Mouse (Mus musculus) cerebellum, adult 11 months (tissue): ENCODE measurements around the gene Mrpl12.

Experiments
- DNase-seq: peaks from one replicate; pipeline ENCODE4 v3.0.0; 2022

Mrpl12 gene

DNA sequence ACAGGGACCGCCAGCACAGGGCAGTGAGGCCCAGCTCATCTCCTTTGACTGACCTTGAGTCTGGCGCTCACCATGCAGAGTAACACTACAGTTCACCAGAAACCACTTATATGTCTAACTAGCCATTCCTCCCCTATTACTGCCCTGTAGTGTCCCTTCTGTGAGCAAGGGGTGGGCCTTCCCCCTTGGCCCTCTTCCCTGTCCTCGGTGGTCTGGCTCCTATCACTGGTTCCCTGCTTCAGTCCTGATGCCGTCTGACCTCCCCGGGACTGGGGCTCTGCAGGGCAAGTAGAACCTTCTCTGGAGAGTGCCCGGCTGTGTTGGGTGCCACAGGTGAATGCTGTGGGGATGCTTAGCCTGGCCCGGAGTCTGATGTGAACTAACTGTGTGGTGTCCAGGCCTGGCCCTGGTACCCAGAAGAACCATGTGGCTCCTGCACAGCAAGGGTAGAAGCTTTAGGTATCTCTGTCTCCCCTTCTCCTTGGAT, 922 bp upstream of the Mrpl12 start:
- DNase-seq, result no peak

DNA sequence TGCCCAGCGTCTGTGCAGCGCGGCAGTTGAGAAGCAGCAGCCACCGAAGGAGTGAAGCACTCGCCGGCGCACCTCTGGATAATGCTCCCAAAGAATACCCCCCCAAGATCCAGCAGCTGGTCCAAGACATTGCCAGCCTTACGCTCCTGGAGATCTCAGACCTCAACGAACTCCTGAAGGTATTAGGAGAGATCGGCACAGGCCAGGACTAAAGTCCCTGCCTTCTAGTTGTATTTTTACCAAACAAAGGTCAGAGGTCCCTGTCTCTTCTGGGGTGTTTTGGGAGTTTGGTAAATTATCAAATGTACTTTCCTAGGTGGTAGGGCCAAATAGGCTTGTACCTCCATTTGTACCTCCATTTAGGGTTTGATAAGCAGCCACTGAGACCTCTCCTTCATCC, 838 bp downstream of the Mrpl12 start:
- DNase-seq, result no peak

DNA sequence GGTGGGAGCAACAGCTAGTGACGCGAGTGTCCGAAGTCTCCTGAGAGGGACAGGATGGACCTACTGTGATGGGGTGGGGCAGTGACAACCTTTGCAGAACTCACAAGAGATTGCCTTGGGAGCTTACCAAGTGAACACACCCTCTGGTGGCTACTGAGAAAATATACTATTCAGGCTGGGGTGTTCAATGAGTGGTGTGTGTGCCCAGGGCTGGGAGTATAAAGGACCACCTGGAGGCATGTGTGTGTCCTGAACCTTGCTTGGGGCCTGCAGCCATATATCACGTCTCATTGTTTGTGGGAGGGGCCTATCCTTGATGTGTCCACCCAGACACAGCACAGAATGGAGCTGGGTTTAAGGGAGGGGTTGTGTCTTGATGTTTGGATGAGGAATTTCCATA, 4.1 kb downstream of the Mrpl12 start:
- no peak for DNase-seq

GRCm38 (mm10) chr11:120489054-120489761, 4.8 kb downstream of the Mrpl12 start:
- DNase-seq, result peak; percentile 63

DNA sequence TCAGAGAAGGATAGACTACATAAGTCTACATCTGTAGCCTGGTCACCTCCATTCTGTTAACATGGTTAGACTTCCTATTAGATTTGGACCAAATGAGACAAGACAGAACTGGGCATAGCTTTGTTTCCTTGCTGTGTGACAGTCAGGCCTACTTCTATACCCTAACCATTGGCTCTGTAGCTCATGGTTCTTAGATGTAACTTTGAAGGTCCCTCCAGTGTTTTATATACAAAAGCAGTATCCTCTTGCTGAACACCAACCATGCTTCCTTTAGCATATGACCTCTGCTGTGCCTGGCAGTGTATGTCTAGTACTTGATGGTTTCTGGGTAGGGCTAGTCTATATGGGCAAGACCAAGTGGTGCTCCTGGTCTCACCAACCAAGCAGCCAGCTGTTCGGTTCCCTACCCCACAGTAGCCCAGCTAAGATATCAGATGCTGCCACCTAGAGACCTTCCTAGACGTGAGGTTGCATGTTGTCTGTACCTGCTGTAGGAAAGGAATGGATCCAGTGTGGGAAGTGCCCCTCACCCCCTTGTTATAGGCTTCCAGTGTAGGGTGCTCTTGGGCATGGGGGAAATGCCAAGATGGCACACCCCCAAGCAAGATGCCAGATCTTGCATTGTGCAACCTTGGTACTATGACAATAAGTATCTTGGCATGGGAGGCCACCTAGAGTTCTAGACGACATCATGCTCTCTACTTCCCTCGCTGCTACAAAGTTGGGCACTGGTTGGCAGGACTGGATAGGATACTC, 6.1 kb downstream of the Mrpl12 start:
- no peak for DNase-seq

DNA sequence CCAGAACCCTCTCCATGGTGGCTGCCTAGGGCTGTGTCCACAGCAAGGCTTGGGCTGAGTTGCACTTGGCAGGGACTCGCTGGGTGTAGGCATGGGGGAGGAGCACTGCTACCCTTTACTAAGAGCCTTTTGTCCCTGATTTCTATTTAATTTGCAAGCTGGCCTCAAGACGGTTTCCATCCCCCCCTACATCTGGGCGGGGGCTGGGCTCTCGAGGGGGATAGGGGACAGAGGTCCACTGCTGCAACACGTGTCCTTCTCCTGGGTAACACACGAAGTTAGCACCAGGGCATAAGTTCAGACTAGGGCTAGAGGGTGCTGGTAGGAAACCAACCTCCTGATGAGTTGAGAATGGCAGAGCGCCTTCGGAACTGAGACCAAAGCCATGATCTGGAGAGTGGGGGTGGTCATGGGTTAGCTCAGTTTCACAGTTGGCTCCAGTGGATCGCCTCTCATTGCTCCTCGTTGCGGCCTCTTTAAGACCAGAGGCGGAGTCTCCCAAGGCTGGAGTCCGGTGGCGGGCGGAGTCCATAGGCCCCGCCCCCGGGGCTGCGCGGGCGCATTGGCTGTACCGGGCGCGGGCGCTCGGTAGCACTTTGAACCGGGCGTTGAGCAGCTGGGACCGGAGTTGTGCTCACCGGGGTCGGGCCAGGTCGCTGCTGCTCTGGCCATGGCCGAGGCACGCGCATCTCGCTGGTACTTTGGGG, 7.1 kb downstream of the Mrpl12 start, which contains the start of gene Slc25a10:
TSS of gene Slc25a10 (plus strand) at position 524 of the 707 bp plus-strand sequence.
- peak; percentile 83 for DNase-seq

DNA sequence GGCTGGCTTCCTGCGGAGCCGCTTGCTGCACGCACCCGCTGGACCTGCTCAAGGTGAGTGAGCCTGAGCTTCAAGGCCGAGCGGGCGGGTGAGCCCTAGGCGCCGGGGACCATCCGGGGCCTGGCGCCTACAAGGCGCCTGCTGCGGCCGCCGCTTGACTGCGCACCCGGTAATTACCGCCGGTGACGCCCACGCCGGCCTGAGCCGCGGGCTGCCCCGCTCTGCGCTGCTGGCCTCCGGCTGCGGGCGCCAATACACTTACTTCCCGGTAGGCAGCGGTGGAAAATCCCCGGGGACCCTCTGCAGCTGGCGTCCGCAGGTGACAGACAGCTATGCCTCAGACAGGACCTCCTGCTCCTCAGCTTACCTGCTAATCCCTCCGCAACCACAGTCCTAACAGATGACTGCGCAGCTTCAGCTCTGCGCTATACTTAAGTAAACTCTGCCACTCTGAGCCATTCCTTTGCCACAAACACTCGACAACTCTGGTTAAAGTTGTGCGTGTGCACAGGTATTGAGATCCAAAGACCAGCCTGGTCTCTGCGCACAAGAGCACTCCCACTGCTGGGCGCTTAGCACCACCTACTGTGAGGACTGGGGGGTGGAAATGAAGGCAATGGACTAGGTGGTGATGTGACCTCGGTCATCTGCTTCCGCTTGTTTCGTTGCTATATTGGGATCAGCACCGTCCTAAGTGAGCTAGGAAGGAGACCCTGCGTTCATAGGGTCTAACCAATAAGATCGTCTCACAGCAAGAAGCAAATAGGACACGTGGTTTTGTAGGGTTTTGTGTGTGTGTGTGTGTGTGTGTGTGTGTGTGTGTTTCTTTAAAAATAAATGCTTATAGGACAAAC, 7.8 kb downstream of the Mrpl12 start:
- no peak for DNase-seq

GRCm38 (mm10) chr11:120492878-120493203, 8.4 kb downstream of the Mrpl12 start:
- no peak for DNase-seq

DNA sequence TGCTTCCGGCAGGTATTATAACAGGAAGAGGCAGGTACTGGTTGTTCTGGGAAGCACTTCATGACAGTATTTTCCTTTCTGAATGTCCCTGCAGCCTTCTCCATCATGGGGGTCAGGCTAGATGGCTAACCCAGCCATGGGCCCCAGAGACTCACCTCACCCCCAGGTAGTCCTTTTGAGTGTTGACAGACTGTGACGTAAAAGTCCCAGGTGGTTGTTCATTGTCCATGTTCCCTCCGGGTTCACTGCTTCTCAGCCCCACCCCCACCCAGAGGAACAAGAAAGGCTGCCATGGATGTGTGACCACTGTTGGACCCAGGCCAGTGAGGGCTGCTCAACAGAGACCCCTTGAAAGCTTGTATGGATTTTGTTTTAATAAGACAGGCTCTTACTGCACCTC, 8.9 kb downstream of the Mrpl12 start:
- DNase-seq, result no peak

GRCm38 (mm10) chr11:120493911-120494310, 9.5 kb downstream of the Mrpl12 start:
- no peak for DNase-seq

GRCm38 (mm10) chr11:120497436-120497835, 13.0 kb downstream of the Mrpl12 start:
- DNase-seq, result no peak

GRCm38 (mm10) chr11:120498226-120498625, 13.8 kb downstream of the Mrpl12 start:
- no peak for DNase-seq

DNA sequence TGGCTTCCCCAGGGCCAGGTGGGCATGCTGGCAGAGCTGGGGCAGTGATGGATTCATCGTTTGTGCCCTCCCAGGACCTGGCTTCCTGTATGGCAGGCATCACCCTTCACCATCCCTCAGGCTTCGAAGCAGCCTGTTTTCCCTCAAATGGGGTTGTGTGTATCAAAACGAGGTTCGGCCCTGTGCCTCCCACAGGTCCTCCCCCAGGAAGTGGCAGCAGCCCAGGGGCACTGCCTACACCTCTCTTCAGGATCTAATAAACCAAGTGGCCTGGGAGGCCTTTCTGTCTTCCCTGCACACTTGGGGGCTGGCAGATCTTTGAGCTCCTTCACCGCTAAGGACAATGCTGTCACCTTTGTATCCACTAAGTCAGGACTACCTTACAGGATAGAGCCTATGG, 14.5 kb downstream of the Mrpl12 start:
- no peak for DNase-seq

DNA sequence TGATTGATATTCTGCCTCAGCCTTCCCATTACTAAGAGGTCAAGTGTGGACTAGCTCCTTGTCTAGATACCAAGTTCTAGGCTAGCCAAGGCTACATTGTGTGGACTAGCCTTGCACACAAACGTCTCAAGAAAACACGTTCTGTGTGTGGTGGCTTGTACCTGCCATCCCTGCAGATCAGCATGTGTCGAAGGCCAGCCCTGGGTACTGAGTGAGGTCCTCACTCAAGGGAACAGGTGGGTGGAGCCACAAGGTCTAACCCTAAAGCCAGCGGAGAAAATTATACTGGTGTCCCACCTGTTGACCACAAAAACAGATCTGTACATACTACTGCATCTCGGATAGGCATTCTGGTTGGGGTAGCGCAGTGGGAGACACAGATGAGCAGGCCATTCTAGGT, 15.5 kb downstream of the Mrpl12 start:
- no peak for DNase-seq

DNA sequence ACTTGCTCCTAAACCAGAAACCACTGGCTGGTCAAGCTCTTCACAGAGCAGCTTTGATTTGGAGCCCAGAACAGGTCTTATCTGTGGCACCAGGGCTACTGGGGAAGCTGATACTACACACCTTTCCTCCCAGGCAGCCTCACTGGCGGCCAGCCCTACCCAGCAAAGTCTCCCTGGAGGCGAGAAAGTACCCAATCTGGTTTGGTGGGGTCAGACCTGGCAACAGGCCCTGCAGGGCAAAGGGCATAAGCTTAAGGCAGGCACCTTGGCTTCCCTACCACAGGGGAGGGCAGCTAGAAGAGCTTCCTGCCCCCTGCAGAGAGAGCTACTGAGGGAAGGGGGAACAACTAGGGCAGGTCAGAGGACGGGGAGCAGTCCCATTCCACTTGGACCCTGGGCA, 15.9 kb downstream of the Mrpl12 start:
- no peak for DNase-seq

DNA sequence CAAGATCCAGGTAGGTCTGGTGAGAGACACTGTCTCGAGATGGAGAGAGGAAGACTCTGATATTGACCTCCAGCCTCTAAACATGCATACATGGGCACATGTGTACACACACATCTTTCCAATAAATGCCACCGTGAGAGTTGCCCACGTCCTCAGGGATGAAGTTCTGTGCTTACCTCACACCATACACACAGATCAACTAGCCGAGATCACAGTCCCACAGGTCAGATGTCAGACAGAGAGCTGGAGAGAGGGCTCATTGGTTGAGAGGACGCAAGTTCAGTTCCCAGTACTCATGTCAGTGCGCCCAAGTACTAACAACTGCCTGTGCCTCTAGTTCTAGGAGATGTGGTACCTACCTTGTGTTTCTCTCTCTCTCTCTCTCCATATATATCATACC, 16.6 kb downstream of the Mrpl12 start:
- no peak for DNase-seq

GRCm38 (mm10) chr11:120501701-120502100, 17.3 kb downstream of the Mrpl12 start:
- no peak for DNase-seq

- DNase-seq, result no peak
Measured at GRCm38 (mm10) chr11:120505661-120506060, 21.2 kb downstream of the Mrpl12 start.

DNA sequence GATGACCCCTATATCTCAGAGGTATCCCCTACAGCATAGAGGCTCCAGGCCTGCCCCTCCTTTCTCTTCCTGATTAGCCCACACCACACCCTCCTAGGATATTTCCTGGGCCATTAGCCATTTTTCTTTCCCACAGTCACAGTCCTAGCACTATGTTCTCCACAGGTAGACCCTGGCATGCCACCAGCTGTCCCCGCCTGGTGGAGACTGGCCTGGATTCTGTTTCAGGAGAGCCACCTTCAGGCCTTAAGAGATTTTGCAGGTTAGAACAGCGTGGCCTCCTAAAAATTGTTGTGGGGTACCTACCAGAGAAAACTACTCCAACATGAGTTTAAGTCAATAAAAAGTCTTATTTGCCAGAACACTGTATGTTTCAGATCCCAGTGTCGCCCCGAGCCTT, 22.5 kb downstream of the Mrpl12 start:
- no peak for DNase-seq

- DNase-seq, result no peak
Measured at GRCm38 (mm10) chr11:120507611-120508289, 23.3 kb downstream of the Mrpl12 start.

DNA sequence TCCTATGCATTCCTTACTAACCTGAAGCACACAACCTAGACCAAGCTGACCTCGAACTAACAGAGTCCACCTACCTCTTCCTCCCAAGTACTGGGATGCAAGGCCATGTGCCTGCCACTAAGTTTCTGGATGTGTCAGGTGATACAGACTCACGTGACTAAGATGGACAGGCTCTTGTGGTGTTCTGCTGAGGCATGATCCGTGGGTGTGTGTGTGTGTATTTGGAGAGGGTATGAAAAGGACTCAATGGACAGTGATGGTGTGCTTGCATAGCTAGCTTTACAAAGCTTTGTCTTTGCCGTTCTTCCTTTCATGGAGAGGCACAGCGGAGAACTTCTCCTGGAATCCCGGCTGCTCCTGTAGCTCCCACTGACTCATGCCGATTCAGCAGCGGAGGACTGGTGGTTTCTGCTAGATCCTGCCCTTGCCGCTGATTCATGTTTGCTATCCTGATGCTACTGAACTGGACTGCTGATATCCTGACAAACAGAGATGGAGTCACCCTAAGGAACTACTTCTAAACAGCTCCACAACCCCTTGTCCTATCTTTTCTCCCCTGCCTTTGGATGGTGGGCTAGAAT, 24.0 kb downstream of the Mrpl12 start:
- DNase-seq, result no peak

DNA sequence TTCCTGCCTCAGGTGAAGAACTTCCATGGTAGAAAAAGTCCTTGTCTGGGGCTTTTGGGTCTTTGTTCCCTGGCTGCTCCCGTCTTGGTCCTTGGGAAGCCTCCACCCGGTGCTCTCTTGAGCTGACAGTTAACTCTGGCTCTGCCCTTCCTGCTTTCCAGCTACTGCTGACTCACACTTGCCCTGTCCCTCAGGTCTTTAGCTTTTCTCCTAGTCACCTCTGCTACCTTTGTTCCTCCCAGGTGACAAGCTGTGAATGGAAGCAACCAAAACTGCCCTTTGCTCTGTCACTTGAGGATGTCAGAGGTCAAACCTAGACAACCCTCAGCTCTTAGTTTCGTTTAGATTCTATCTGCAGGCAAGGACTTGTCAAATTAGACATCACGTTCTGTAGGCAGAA, 25.5 kb downstream of the Mrpl12 start:
- DNase-seq, result no peak
